Mouse (Mus musculus): Measurements from ENCODE around the gene Nfat5.

GRCm38 (mm10) chr8:107254403-107254802 lies 38.9 kb upstream of the Nfat5 start:
- TF ChIP-seq POLR2A (IDR thresholded peaks at IDR 0.05; ENCODE audit: control insufficient read depth, low read depth, low read length) (no peak), CTCF (IDR thresholded peaks at IDR 0.05; ENCODE audit: control insufficient read depth, insufficient read depth, insufficient replicate concordance, low read depth, low read length) (no peak)
